Mouse (Mus musculus): ENCODE results near the gene Tbc1d8.

- TF ChIP-seq EP300 (optimal IDR thresholded peaks at IDR 0.05) (no peak), CTCF (IDR thresholded peaks at IDR 0.05; ENCODE audit: low read depth) (no peak)
Measured at GRCm38 (mm10) chr1:39340156-39340555, 138.4 kb downstream of the Tbc1d8 start.
